Mouse (Mus musculus) heart, postnatal 0 days (tissue): ENCODE data around the gene Gpsm1. TPM values are rescaled to one million over a fixed set of nuclear protein-coding genes. Genes with fewer than 3 reads are reported as not detected.
A peak's percentile ranks its signal among the peaks of the same experiment; 100 is the strongest.

ENCODE experiments used
- ATAC-seq: fragments of 200-750 bp; cut with Nextera tagmentation; 2 replicates; pipeline ENCODE4 v1.8.0; 2017; ENCODE audit warnings: low read depth, moderate number of reproducible peaks, moderate library complexity; ENCODE audit not compliant: insufficient read depth
- DNase-seq: peaks from one replicate; pipeline ENCODE4 v3.0.0-alpha.2; 2016; ENCODE audit warnings: low spot score
- H3K27ac ChIP-seq: fragments of 300-500 bp; sonication (generic); 2 replicates; pipeline ENCODE4 v1.5.1; 2014; ENCODE audit warnings: low read depth, mild to moderate bottlenecking
- H3K27me3 ChIP-seq: fragments of 300-500 bp; sonication (generic); 2 replicates; pipeline ENCODE4 v1.6.1; 2014; ENCODE audit warnings: low read length, mixed read lengths; ENCODE audit not compliant: control insufficient read depth, insufficient read depth
- H3K36me3 ChIP-seq: fragments of 300-500 bp; sonication (generic); replicated peaks from 2 replicates; pipeline ENCODE4 v1.6.1; 2014; ENCODE audit warnings: low read length, mixed read lengths; ENCODE audit not compliant: control insufficient read depth, insufficient read depth
- H3K4me1 ChIP-seq: fragments of 300-500 bp; sonication (generic); 2 replicates; pipeline ENCODE4 v1.6.1; 2014; ENCODE audit warnings: antibody characterized with exemption; ENCODE audit not compliant: control insufficient read depth, insufficient read depth
- H3K4me2 ChIP-seq: fragments of 300-500 bp; sonication (generic); 2 replicates; pipeline ENCODE4 v1.6.1; 2014; ENCODE audit warnings: low read depth, mild to moderate bottlenecking, low read length, moderate library complexity
- H3K4me3 ChIP-seq: fragments of 300-500 bp; sonication (generic); 2 replicates; pipeline ENCODE4 v1.5.1; 2014; ENCODE audit warnings: low read depth, low read length
- H3K9ac ChIP-seq: fragments of 300-500 bp; sonication (generic); replicated peaks from 2 replicates; pipeline ENCODE4 v1.6.1; 2014; ENCODE audit warnings: low read depth, low read length, mixed read lengths
- H3K9me3 ChIP-seq: fragments of 300-500 bp; sonication (generic); replicated peaks from 2 replicates; pipeline ENCODE4 v1.6.1; 2016; ENCODE audit warnings: low read length; ENCODE audit not compliant: control insufficient read depth
- CTCF ChIP-seq: IDR thresholded peaks from 2 replicates; pipeline ENCODE4 v1.5.1; 2016; ENCODE audit warnings: antibody characterized with exemption, control low read depth, low read depth
- EP300 ChIP-seq: IDR thresholded peaks from 2 replicates; pipeline ENCODE4 v1.6.1; 2016; ENCODE audit warnings: antibody characterized with exemption, low read depth
- WGBS: fragments of 180-500 bp; shearing (Covaris S2); extraction: QIAGEN DNeasy Blood & Tissue Kit; methylation state at CpG from one replicate; pipeline ENCODE4 v1.1.7; 2014; 5-methylcytosine and 5-hydroxymethylcytosine counted together
- polyA plus RNA-seq: library from polyadenylated mRNA; unstranded; fragments of >200 nt; fragmentation: Nextera tagmentation; extraction: Ambion mirVana; gene quantifications from 2 replicates; pipeline ENCODE4 v1.2.1, GENCODE M21; 2015
- total RNA-seq: library from RNA; depleted of rRNA; stranded (reverse); fragments of >200 nt; gene quantifications from 2 replicates; pipeline ENCODE4 v1.2.3, GENCODE M21; 2014; ENCODE audit warnings: low replicate concordance

The Gpsm1 gene
- total and polyA plus RNA-seq, 2 experiments from 2014 or later, result 146 to 577 TPM

GRCm38 (mm10) chr2:26317371-26317770 is 2.1 kb downstream of the Gpsm1 start:
- H3K9me3 ChIP-seq, result no peaks in the 10 kb centered on the region
- DNase-seq (no peak), ATAC-seq (no peak)
- peak overlapping the region; percentile 93 for H3K4me2 ChIP-seq
- H3K27ac ChIP-seq, result peak overlapping the region; percentile 92; the same call in 1 of the 2 replicates
- peaks cover 27% of the 10 kb centered on the region for H3K4me1 ChIP-seq
- WGBS, result 49% methylated on average over 3 of the region's 3 CpGs
- no peaks in the 10 kb centered on the region for H3K36me3 ChIP-seq
- H3K4me3 ChIP-seq, result no peak overlapping the region
- H3K9ac ChIP-seq, result no peak overlapping the region
- TF ChIP-seq CTCF (no peak), EP300 (no peak)
- H3K27me3 ChIP-seq, result no peaks in the 10 kb centered on the region

- DNase-seq (no peak), ATAC-seq (no peak)
- H3K27me3 ChIP-seq, result no peaks in the 10 kb centered on the region
- H3K4me2 ChIP-seq, result no peak overlapping the region
- H3K27ac ChIP-seq, result no peak overlapping the region
- no peak overlapping the region for H3K9ac ChIP-seq
- no peak overlapping the region for H3K4me3 ChIP-seq
- H3K36me3 ChIP-seq, result no peaks in the 10 kb centered on the region
- 83% methylated on average over 3 of the region's 3 CpGs for WGBS
- no peak for TF ChIP-seq CTCF
- no peak for TF ChIP-seq EP300
- H3K4me1 ChIP-seq, result peaks cover 27% of the 10 kb centered on the region
- H3K9me3 ChIP-seq, result no peaks in the 10 kb centered on the region
Measured at GRCm38 (mm10) chr2:26317991-26318672, 2.8 kb downstream of the Gpsm1 start.

GRCm38 (mm10) chr2:26319109-26319508 is 3.8 kb downstream of the Gpsm1 start:
- Histone ChIP-seq H3K9me3 (no peaks in the 10 kb centered on the region), H3K36me3 (0 out of 2 replicates have a peak, but pooled peaks cover 8% of the 10 kb centered on the region), H3K4me1 (peaks cover 35% of the 10 kb centered on the region), H3K4me2 (no peak overlapping the region), H3K27ac (no peak overlapping the region), H3K27me3 (no peaks in the 10 kb centered on the region), H3K9ac (no peak overlapping the region), H3K4me3 (no peak overlapping the region)
- WGBS, result 90% methylated on average over 9 of the region's 9 CpGs
- no peak for TF ChIP-seq CTCF
- no peak for TF ChIP-seq EP300
- no peak for ATAC-seq
- no peak for DNase-seq

GRCm38 (mm10) chr2:26319519-26320244 is 4.4 kb downstream of the Gpsm1 start:
- Histone ChIP-seq H3K9ac (no peak overlapping the region), H3K4me2 (no peak overlapping the region), H3K36me3 (peaks cover 12% of the 10 kb centered on the region; the same call in 1 of the 2 replicates), H3K27me3 (no peaks in the 10 kb centered on the region), H3K4me1 (peaks cover 35% of the 10 kb centered on the region), H3K4me3 (no peak overlapping the region), H3K27ac (no peak overlapping the region), H3K9me3 (no peaks in the 10 kb centered on the region)
- no peak for DNase-seq
- no peak for TF ChIP-seq CTCF
- TF ChIP-seq EP300, result no peak
- no peak for ATAC-seq
- WGBS, result 87% methylated on average over 13 of the region's 13 CpGs

- no peaks in the 10 kb centered on the region for H3K9me3 ChIP-seq
- H3K4me3 ChIP-seq, result no peak overlapping the region
- H3K36me3 ChIP-seq, result peaks cover 17% of the 10 kb centered on the region; the same call in 1 of the 2 replicates
- 76% methylated on average over 14 of the region's 14 CpGs for WGBS
- TF ChIP-seq CTCF (no peak), EP300 (no peak)
- no peak overlapping the region for H3K27ac ChIP-seq
- no peak overlapping the region for H3K9ac ChIP-seq
- no peak for DNase-seq
- H3K4me2 ChIP-seq, result no peak overlapping the region
- H3K27me3 ChIP-seq, result no peaks in the 10 kb centered on the region
- no peak for ATAC-seq
- H3K4me1 ChIP-seq, result peaks cover 40% of the 10 kb centered on the region
Measured at GRCm38 (mm10) chr2:26320245-26321185, 5.2 kb downstream of the Gpsm1 start.
